Mouse (Mus musculus) macrophage (primary cell): ENCODE data around the gene Dock8. TPM values are rescaled to one million over a fixed set of nuclear protein-coding genes. Genes with fewer than 3 reads are reported as not detected.

ENCODE experiments used
- H3K27ac ChIP-seq: fragments of 350-480 bp; formaldehyde crosslinking; 2 replicates; pipeline ENCODE4 v1.9.0; 2021
- H3K36me3 ChIP-seq: fragments of 350-480 bp; formaldehyde crosslinking; 2 replicates; pipeline ENCODE4 v1.9.0; 2021; ENCODE audit errors: inconsistent target
- H3K4me3 ChIP-seq: fragments of 350-480 bp; formaldehyde crosslinking; 2 replicates; pipeline ENCODE4 v1.9.0; 2021; ENCODE audit errors: inconsistent target
- H3K79me2 ChIP-seq: fragments of 350-480 bp; formaldehyde crosslinking; 2 replicates; pipeline ENCODE4 v1.9.0; 2021; ENCODE audit errors: inconsistent target
- WGBS: methylation state at CpG from one replicate; pipeline ENCODE4 v1.1.7; 2026; ENCODE audit warnings: inconsistent platforms; ENCODE audit not compliant: missing documents; 5-methylcytosine and 5-hydroxymethylcytosine counted together
- polyA plus RNA-seq: library from polyadenylated mRNA; stranded (reverse); fragments of 250-400 nt; gene quantifications from 3 replicates; pipeline ENCODE4 v1.2.4, GENCODE M21; 2018; ENCODE audit warnings: inconsistent platforms

Dock8 gene
- polyA plus RNA-seq, 1 experiment from 2014 or later, result 41.2 TPM

- Histone ChIP-seq H3K36me3 (peaks cover 94% of the 10 kb centered on the region), H3K79me2 (no peaks in the 10 kb centered on the region), H3K27ac (no peak overlapping the region), H3K4me3 (no peak overlapping the region)
- 98% methylated on average over 3 of the region's 3 CpGs for WGBS
Measured at GRCm38 (mm10) chr19:25097951-25098350, 98.6 kb downstream of the Dock8 start.

- no peak overlapping the region for H3K4me3 ChIP-seq
- H3K36me3 ChIP-seq, result peaks cover 95% of the 10 kb centered on the region
- 97% methylated on average over 4 of the region's 4 CpGs for WGBS
- no peaks in the 10 kb centered on the region for H3K79me2 ChIP-seq
- no peak overlapping the region for H3K27ac ChIP-seq
Measured at GRCm38 (mm10) chr19:25098941-25099340, 99.6 kb downstream of the Dock8 start.

GRCm38 (mm10) chr19:25105682-25106081 lies 106.3 kb downstream of the Dock8 start:
- Histone ChIP-seq H3K36me3 (peaks cover 96% of the 10 kb centered on the region), H3K4me3 (no peak overlapping the region), H3K27ac (no peak overlapping the region), H3K79me2 (no peaks in the 10 kb centered on the region)
- WGBS, result 97% methylated on average over 9 of the region's 9 CpGs

GRCm38 (mm10) chr19:25106315-25106714 lies 107.0 kb downstream of the Dock8 start:
- WGBS, result 93% methylated on average over 8 of the region's 8 CpGs
- no peak overlapping the region for H3K27ac ChIP-seq
- no peak overlapping the region for H3K4me3 ChIP-seq
- peaks cover 96% of the 10 kb centered on the region for H3K36me3 ChIP-seq
- H3K79me2 ChIP-seq, result no peaks in the 10 kb centered on the region

- H3K36me3 ChIP-seq, result peaks cover 96% of the 10 kb centered on the region
- 90% methylated on average over 4 of the region's 4 CpGs for WGBS
- no peak overlapping the region for H3K4me3 ChIP-seq
- H3K79me2 ChIP-seq, result no peaks in the 10 kb centered on the region
- no peak overlapping the region for H3K27ac ChIP-seq
Measured at GRCm38 (mm10) chr19:25107417-25107816, 108.1 kb downstream of the Dock8 start.

- no peaks in the 10 kb centered on the region for H3K79me2 ChIP-seq
- H3K27ac ChIP-seq, result no peak overlapping the region
- peaks cover 89% of the 10 kb centered on the region for H3K36me3 ChIP-seq
- H3K4me3 ChIP-seq, result no peak overlapping the region
- WGBS, result 95% methylated on average over 17 of the region's 18 CpGs
Measured at GRCm38 (mm10) chr19:25111591-25112233, 112.4 kb downstream of the Dock8 start.

GRCm38 (mm10) chr19:25116981-25117380 lies 117.6 kb downstream of the Dock8 start:
- no peaks in the 10 kb centered on the region for H3K79me2 ChIP-seq
- WGBS, result 88% methylated on average over 2 of the region's 2 CpGs
- no peak overlapping the region for H3K4me3 ChIP-seq
- no peak overlapping the region for H3K27ac ChIP-seq
- peaks cover 91% of the 10 kb centered on the region for H3K36me3 ChIP-seq

- Histone ChIP-seq H3K36me3 (peaks cover 96% of the 10 kb centered on the region), H3K27ac (no peak overlapping the region), H3K79me2 (no peaks in the 10 kb centered on the region), H3K4me3 (no peak overlapping the region)
- WGBS, result 90% methylated on average over 8 of the region's 8 CpGs
Measured at GRCm38 (mm10) chr19:25122417-25122816, 123.1 kb downstream of the Dock8 start.

- Histone ChIP-seq H3K27ac (no peak overlapping the region), H3K36me3 (peaks cover 92% of the 10 kb centered on the region), H3K79me2 (no peaks in the 10 kb centered on the region), H3K4me3 (no peak overlapping the region)
- WGBS, result 76% methylated on average over 13 of the region's 13 CpGs
Measured at GRCm38 (mm10) chr19:25123031-25123430, 123.7 kb downstream of the Dock8 start.

GRCm38 (mm10) chr19:25123461-25123860 lies 124.1 kb downstream of the Dock8 start:
- H3K4me3 ChIP-seq, result no peak overlapping the region
- no peaks in the 10 kb centered on the region for H3K79me2 ChIP-seq
- H3K36me3 ChIP-seq, result peaks cover 88% of the 10 kb centered on the region
- WGBS, result 87% methylated on average over 5 of the region's 5 CpGs
- H3K27ac ChIP-seq, result no peak overlapping the region

- Histone ChIP-seq H3K27ac (no peak overlapping the region), H3K36me3 (peaks cover 69% of the 10 kb centered on the region), H3K4me3 (no peak overlapping the region), H3K79me2 (peaks cover 7% of the 10 kb centered on the region; the same call in 1 of the 2 replicates)
- WGBS, result 61% methylated on average over 4 of the region's 4 CpGs
Measured at GRCm38 (mm10) chr19:25132322-25132721, 133.0 kb downstream of the Dock8 start.

- 68% methylated on average over 2 of the region's 2 CpGs for WGBS
- Histone ChIP-seq H3K36me3 (peaks cover 63% of the 10 kb centered on the region), H3K27ac (no peak overlapping the region), H3K79me2 (peaks cover 7% of the 10 kb centered on the region; the same call in 1 of the 2 replicates), H3K4me3 (no peak overlapping the region)
Measured at GRCm38 (mm10) chr19:25133959-25134358, 134.6 kb downstream of the Dock8 start.

- peaks cover 60% of the 10 kb centered on the region for H3K36me3 ChIP-seq
- H3K79me2 ChIP-seq, result peaks cover 7% of the 10 kb centered on the region; the same call in 1 of the 2 replicates
- H3K4me3 ChIP-seq, result no peak overlapping the region
- H3K27ac ChIP-seq, result no peak overlapping the region
- WGBS, result 100% methylated on average over 1 of the region's 1 CpGs
Measured at GRCm38 (mm10) chr19:25136171-25136570, 136.8 kb downstream of the Dock8 start.

GRCm38 (mm10) chr19:25137907-25138820 lies 138.8 kb downstream of the Dock8 start:
- Histone ChIP-seq H3K79me2 (peaks cover 7% of the 10 kb centered on the region; the same call in 1 of the 2 replicates), H3K27ac (peak overlapping the region; percentile 87), H3K36me3 (peaks cover 62% of the 10 kb centered on the region), H3K4me3 (no peak overlapping the region)
- 14% methylated on average over 16 of the region's 16 CpGs for WGBS
